Mouse (Mus musculus) layer of hippocampus, postnatal 36 days (tissue): Measurements from ENCODE around the gene Nr4a3. TPM values are rescaled to one million over a fixed set of nuclear protein-coding genes. Genes with fewer than 3 reads are reported as not detected.

ENCODE experiments used
- DNase-seq, 2 experiments: peaks; one replicate each; pipeline ENCODE4 v3.0.0; 2022
- total RNA-seq, 2 experiments: library from RNA; stranded (reverse); gene quantifications; 2 replicates each; pipeline ENCODE4 v1.2.3; 2021

Gene Nr4a3
- total RNA-seq, 2 experiments from 2014 or later: 61.9 to 74.0 TPM

- no peak for DNase-seq
These were observed 71.2 kb downstream of the Nr4a3 start for GRCm38 (mm10) chr4:48116191-48116590.

- no peak for DNase-seq
These were observed 79.4 kb downstream of the Nr4a3 start for GRCm38 (mm10) chr4:48124416-48124772.

GRCm38 (mm10) chr4:48124773-48125469, 80.0 kb downstream of the Nr4a3 start, which contains the start of gene Stx17:
Gene Stx17, plus strand, starts transcription at chr4:48124915.
- DNase-seq: peak; percentile 81 to 84

- DNase-seq: no peak
These were observed 85.4 kb downstream of the Nr4a3 start for GRCm38 (mm10) chr4:48130314-48130713.

GRCm38 (mm10) chr4:48131606-48132005, 86.7 kb downstream of the Nr4a3 start:
- no peak for DNase-seq

GRCm38 (mm10) chr4:48132721-48133120, 87.8 kb downstream of the Nr4a3 start:
- DNase-seq: no peak

Other genes starting within 250 kb of the Nr4a3 start
- gene Stx17, start 79.8 kb downstream of the Nr4a3 start, total RNA-seq: 10 to 100 TPM; 17.5 to 20.6 TPM
- 10 to 100 TPM; 35.5 to 37.2 TPM for gene Erp44, start 234.4 kb downstream of the Nr4a3 start, total RNA-seq
- 10 to 100 TPM; 13.3 to 15.5 TPM for gene Invs, start 234.6 kb downstream of the Nr4a3 start, total RNA-seq